In the genomic region with DNA sequence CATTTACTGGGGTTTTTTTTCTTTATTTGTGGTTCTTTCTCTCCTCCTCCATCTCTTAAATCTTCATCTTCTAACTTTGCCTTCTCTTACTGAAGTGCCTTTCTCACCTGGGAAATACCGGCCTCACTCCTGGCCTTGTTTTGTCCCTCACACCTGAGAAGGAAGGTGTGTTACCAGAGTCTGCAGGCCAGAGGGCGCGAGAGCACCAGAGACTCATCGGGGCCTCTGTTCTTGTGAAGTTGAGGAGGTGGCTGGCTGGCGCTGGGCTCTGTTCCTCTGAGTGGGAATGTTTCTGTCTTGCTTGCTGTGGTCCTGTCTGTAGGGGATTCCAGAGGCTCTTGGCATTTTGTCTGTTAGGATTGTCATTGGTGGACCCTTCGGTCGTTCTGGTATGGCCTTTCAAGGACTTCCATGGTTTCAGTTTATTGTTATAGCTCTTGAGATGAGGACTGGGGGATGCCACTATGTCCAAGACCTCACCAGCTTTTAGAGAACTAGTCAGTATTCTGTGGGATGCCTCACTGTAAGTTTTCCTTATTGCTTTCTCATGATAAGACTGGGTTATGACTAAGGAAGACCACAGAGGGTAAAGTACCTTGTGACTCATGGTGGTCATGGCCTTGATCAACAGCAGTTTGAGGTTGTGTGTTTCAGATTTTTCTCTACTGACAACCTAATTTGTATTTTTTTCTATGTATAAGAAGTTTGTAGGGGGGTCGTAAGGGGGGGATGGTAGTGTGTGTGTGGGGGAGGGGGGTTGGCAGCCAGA, we compare ENCODE assay signal across 15 mouse cellular contexts. TPM values are rescaled to one million over a fixed set of nuclear protein-coding genes. Genes with fewer than 3 reads are reported as not detected.
DNase-seq lines count a peak whose midpoint lies in the region; TF ChIP-seq lines count a peak whose summit lies in the region.
"Had no signal": no experiment of that assay in that cellular context is flagged by ENCODE, and none has a peak within 500 bp of the region (broad histone marks: within the 10 kb centered on the region; RNA-seq: fewer than 3 reads in every experiment).

No protein-coding gene starts in this region.

- no peak for DNase-seq in lung, adult 2 months
- no peak for DNase-seq in lung, postnatal 14 days
- DNase-seq in lung, postnatal 36 days = peak; percentile 66
- no peak for DNase-seq in cerebellum, adult 18-20 months
- no peak for DNase-seq in Muller cell, postnatal 12 days (ENCODE audit: inconsistent ontology term)
- no peak for DNase-seq in limb, embryonic 10.5 days (ENCODE audit: low spot score)
- DNase-seq: cerebellum, adult 8-10 months; heart, postnatal 4 days; kidney, adult 18-20 months; midbrain, embryonic 14.5 days had no signal

- peak; percentile 42; the same call in 1 of the 2 replicates for TF ChIP-seq CTCF in lung, adult 2 months (IDR thresholded peaks at IDR 0.05; ENCODE audit: insufficient read depth, low read length)
- TF ChIP-seq CTCF in ES-Bruce4 (IDR thresholded peaks at IDR 0.05; ENCODE audit: low read depth, low read length) = peak; percentile 28
- 0 out of 2 replicates have a peak, but pooled peaks have one; percentile 13 for TF ChIP-seq CTCF in bone marrow, adult 2 months (IDR thresholded peaks at IDR 0.05; ENCODE audit: control insufficient read depth, insufficient read depth, low read length)

- H3K36me3 ChIP-seq in ES-Bruce4 (ENCODE audit: control insufficient read depth, insufficient read depth, low read length, poor library complexity, severe bottlenecking) = no peaks in the 10 kb centered on the region
- peaks cover 8% of the 10 kb centered on the region; the same call in 1 of the 2 replicates for H3K36me3 ChIP-seq in limb, embryonic 10.5 days
- H3K36me3 ChIP-seq: embryonic facial prominence, embryonic 12.5 days; liver, embryonic 15.5 days; neural tube, embryonic 12.5 days had no signal

- no peak overlapping the region for H3K27ac ChIP-seq in ES-Bruce4 (ENCODE audit: insufficient read depth, low read length)
- no peak overlapping the region for H3K27ac ChIP-seq in bone marrow, adult 2 months (ENCODE audit: control insufficient read depth, insufficient read depth, low read depth, low read length, poor library complexity)
- H3K27ac ChIP-seq in limb, embryonic 10.5 days = no peak overlapping the region
- H3K27ac ChIP-seq: embryonic facial prominence, embryonic 12.5 days; liver, embryonic 15.5 days; neural tube, embryonic 12.5 days had no signal

- 74% methylated on average over 8 of the region's 8 CpGs for WGBS in lung, adult 2 months
- 84% methylated on average over 8 of the region's 8 CpGs for WGBS in bone marrow, adult 2 months
- 76% methylated on average over 8 of the region's 8 CpGs for WGBS in limb, embryonic 10.5 days

- no peaks in the 10 kb centered on the region for H3K27me3 ChIP-seq in ES-Bruce4 (ENCODE audit: control insufficient read depth, insufficient read depth, low read length, poor library complexity, severe bottlenecking)
- H3K27me3 ChIP-seq in limb, embryonic 10.5 days (ENCODE audit: low read depth, poor library complexity, severe bottlenecking) = no peaks in the 10 kb centered on the region
- H3K27me3 ChIP-seq: embryonic facial prominence, embryonic 12.5 days; liver, embryonic 15.5 days; neural tube, embryonic 12.5 days had no signal

- no peak overlapping the region for H3K4me3 ChIP-seq in lung, adult 2 months (replicated peaks; ENCODE audit: extremely low read depth, low read depth, low read length)
- H3K4me3 ChIP-seq in ES-Bruce4 (ENCODE audit: low read depth, low read length) = no peak overlapping the region
- no peak overlapping the region for H3K4me3 ChIP-seq in bone marrow, adult 2 months (replicated peaks; ENCODE audit: control insufficient read depth, low read depth, low read length)
- no peak overlapping the region for H3K4me3 ChIP-seq in limb, embryonic 10.5 days
- H3K4me3 ChIP-seq: embryonic facial prominence, embryonic 12.5 days; liver, embryonic 15.5 days; neural tube, embryonic 12.5 days had no signal

- H3K4me1 ChIP-seq in lung, adult 2 months (ENCODE audit: control insufficient read depth, insufficient read depth, low read length) = peaks cover 40% of the 10 kb centered on the region
- H3K4me1 ChIP-seq in ES-Bruce4 (ENCODE audit: control insufficient read depth, insufficient read depth, low read length) = no peaks in the 10 kb centered on the region
- peaks cover 5% of the 10 kb centered on the region; the same call in 1 of the 2 replicates for H3K4me1 ChIP-seq in bone marrow, adult 2 months (ENCODE audit: control insufficient read depth, insufficient read depth, low read length)
- peaks cover 17% of the 10 kb centered on the region for H3K4me1 ChIP-seq in limb, embryonic 10.5 days

- H3K9me3 ChIP-seq in ES-Bruce4 (replicated peaks; ENCODE audit: control insufficient read depth, insufficient read depth, low read length, poor library complexity, severe bottlenecking) = no peaks in the 10 kb centered on the region
- H3K9me3 ChIP-seq in limb, embryonic 10.5 days (replicated peaks) = no peaks in the 10 kb centered on the region
- H3K9me3 ChIP-seq: embryonic facial prominence, embryonic 12.5 days; liver, embryonic 15.5 days had no signal

- TF ChIP-seq EP300 in ES-Bruce4 (IDR thresholded peaks at IDR 0.05; ENCODE audit: insufficient read depth, low read depth, low read length) = no peak

- TF ChIP-seq POLR2A in lung, adult 2 months (IDR thresholded peaks at IDR 0.05; ENCODE audit: borderline replicate concordance, extremely low read depth, low read depth, low read length) = no peak
- TF ChIP-seq POLR2A in ES-Bruce4 (IDR thresholded peaks at IDR 0.05; ENCODE audit: insufficient read depth, low read length) = no peak
- no peak for TF ChIP-seq POLR2A in bone marrow, adult 2 months (IDR thresholded peaks at IDR 0.05; ENCODE audit: borderline replicate concordance, control insufficient read depth, low read depth, low read length)

- no peak overlapping the region for H3K9ac ChIP-seq in ES-Bruce4 (ENCODE audit: low read depth, poor library complexity, severe bottlenecking)
- H3K9ac ChIP-seq: embryonic facial prominence, embryonic 12.5 days; liver, embryonic 15.5 days; neural tube, embryonic 12.5 days had no signal

RNA-seq across cellular contexts. Expression of a gene that starts 9.5 kb away (rescaled TPM):
- 51.2 and 55.8 TPM in 2 replicates for polyA plus RNA-seq in lung, adult 2 months (2012; rRNA removed)
- polyA plus RNA-seq in ES-Bruce4 (2011; ENCODE audit: insufficient read depth, insufficient read length, low read depth, missing spikeins) = 15.8 and 19.2 TPM in 2 replicates
- polyA plus RNA-seq in bone marrow, adult 2 months (2011; ENCODE audit: insufficient read depth, insufficient read length, low replicate concordance, missing spikeins) = 38.3 and 70.4 TPM in 2 replicates
- 40.0 and 51.8 TPM in 2 replicates for polyA plus RNA-seq in limb, embryonic 10.5 days (2016; fragmentation: Nextera tagmentation; extraction: Ambion mirVana)
